Mouse (Mus musculus) gastrocnemius, adult 2 months (tissue): ENCODE data around the gene Lsm5. TPM values are rescaled to one million over a fixed set of nuclear protein-coding genes. Genes with fewer than 3 reads are reported as not detected.

Source experiments
- DNase-seq: peaks from one replicate; pipeline ENCODE4 v3.0.0; 2022
- H3K27ac ChIP-seq: fragments of 200-600 bp; 2 replicates; pipeline ENCODE4 v1.8.1; 2022; ENCODE audit warnings: mild to moderate bottlenecking
- H3K4me3 ChIP-seq: fragments of 200-600 bp; 2 replicates; pipeline ENCODE4 v1.8.1; 2022; ENCODE audit warnings: mild to moderate bottlenecking, moderate library complexity
- CTCF ChIP-seq: fragments of 200-600 bp; IDR thresholded peaks from 2 replicates; pipeline ENCODE4 v1.8.1; 2022; ENCODE audit warnings: antibody characterized with exemption, mild to moderate bottlenecking, moderate library complexity
- intact Hi-C: fragments of 180-260 bp; cut with DNase I; formaldehyde crosslinking; loops from one replicate; pipeline ENCODE4 v1.15.1; 2025
- total RNA-seq, 2 experiments: library from RNA; stranded (reverse); gene quantifications; 2 replicates each; pipeline ENCODE4 v1.2.3; 2021

Lsm5 gene
- total RNA-seq, 2 experiments from 2014 or later = 15.5 to 17.5 TPM

DNA sequence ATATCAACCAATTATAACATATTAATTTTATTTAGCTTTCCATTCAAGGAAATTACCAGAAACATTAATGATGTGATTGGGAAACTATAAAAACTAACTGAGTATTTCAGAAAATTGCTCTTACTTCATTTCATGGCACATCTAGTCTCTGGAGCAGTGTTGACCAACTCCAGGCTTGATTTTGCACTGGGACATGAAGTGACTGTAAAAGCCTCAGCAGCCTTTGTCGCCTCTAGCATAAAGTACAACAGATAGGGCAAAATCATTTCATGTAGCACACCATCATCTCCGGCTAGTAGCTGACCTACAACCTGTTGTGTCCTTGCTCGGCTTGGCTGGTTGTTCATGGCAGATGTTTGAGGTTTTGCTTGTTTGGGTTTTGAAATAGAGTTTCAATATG, 40.1 kb downstream of the Lsm5 start:
- H3K27ac ChIP-seq = no peak overlapping the region
- intact Hi-C loops = no loop called here
- no peak for TF ChIP-seq CTCF
- no peak overlapping the region for H3K4me3 ChIP-seq
- DNase-seq = no peak

DNA sequence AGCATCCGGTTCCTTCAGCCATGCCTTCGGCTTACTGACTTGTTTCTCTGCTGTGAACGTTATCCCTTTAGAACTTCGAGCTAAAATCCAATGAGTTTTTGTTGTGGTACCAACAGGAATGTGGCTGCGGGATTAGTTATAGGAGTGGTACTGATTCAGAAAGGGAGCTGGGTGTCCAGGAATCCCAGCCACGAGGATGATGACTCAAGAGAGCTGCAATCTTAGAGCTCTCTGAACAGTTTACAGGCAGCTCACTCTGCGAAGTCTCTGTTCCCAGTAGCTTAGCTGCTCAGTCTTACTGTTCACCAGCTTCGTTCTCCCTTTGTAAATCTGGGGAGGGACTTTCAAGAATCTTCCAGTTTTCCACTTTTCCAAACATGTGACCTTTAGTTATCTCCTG, 49.1 kb downstream of the Lsm5 start:
- TF ChIP-seq CTCF = no peak
- H3K27ac ChIP-seq = no peak overlapping the region
- intact Hi-C loops = no loop called here
- no peak for DNase-seq
- H3K4me3 ChIP-seq = no peak overlapping the region

DNA sequence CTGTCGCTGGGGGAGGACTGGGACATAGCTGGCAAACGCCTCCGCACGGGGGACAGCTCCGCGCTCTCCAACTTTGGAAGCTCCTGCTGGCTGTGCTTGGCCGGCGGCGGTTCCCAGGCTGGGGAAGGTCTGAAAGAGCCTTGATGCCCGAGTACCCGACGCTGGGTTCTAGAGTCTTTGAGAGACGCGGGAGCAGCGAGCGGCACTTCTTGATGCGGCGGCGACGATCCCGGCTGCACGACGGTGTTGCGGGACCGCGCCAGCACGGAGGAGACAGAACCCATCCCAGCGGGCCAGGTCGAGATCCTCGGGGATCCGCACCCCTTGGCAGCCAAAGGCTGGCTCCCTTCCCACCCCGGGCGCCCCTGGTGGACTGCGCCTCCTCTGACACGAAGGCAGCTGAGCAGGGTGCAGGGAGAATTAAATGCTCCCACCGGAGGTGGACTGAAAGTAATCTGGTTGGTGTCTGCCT, 52.4 kb downstream of the Lsm5 start:
- DNase-seq = peak; percentile 21
- TF ChIP-seq CTCF = no peak
- intact Hi-C loops = no loop called here

More for the DNA sequence above, 52.4 kb downstream of the Lsm5 start:
- Histone ChIP-seq H3K4me3 (peak overlapping the region; percentile 58), H3K27ac (no peak overlapping the region)

Other genes with a start within 250 kb of the Lsm5 start
- under 1 TPM; 0.46 to 0.50 TPM for gene Pde1c, start 135.6 kb downstream of the Lsm5 start, total RNA-seq
- 1 to 10 TPM; 3.8 to 4.5 TPM for gene Avl9, start 10.2 kb upstream of the Lsm5 start, total RNA-seq
- 10 to 100 TPM; 20.7 to 26.0 TPM for gene Kbtbd2, start 93.1 kb upstream of the Lsm5 start, total RNA-seq
- 10 to 100 TPM; 48.9 to 60.2 TPM for gene Fkbp9, start 127.3 kb upstream of the Lsm5 start, total RNA-seq
- gene Nt5c3, start 219.2 kb upstream of the Lsm5 start, total RNA-seq = 10 to 100 TPM; 45.0 to 52.5 TPM
- gene Vmn1r4, start 219.3 kb upstream of the Lsm5 start, total RNA-seq = not detected